Mouse (Mus musculus) MEL (cell line): Measurements from ENCODE around the gene Samd4. TPM values are rescaled to one million over a fixed set of nuclear protein-coding genes. Genes with fewer than 3 reads are reported as not detected.
A peak's percentile ranks its signal among the peaks of the same experiment; 100 is the strongest.

Experiments used
- DNase-seq: peaks from one replicate; pipeline ENCODE4 v3.0.0; 2011; ENCODE audit warnings: low read depth, low spot score
- H3K27ac ChIP-seq: 2 replicates; pipeline ENCODE4 v1.5.1; 2012; ENCODE audit warnings: low read depth, mild to moderate bottlenecking, control low read depth, low read length, moderate library complexity; ENCODE audit not compliant: control insufficient read depth
- H3K27me3 ChIP-seq, 2 experiments: fragments of 150-350 bp in 1 of 2; sonication (generic) in 1 of 2; 2 replicates each; pipeline ENCODE4 v1.6.1; 2012; ENCODE audit warnings: low read length in 2 of 2, mild to moderate bottlenecking in 2 of 2, improper control_type of control experiment in 1 of 2, moderate library complexity in 1 of 2; ENCODE audit not compliant: insufficient read depth in 2 of 2, control insufficient read depth in 1 of 2
- H3K36me3 ChIP-seq, 2 experiments: 2 replicates each; pipeline ENCODE4 v1.6.1; 2012 to 2014; ENCODE audit warnings: low read length in 2 of 2, improper control_type of control experiment in 1 of 2, inconsistent platforms in 1 of 2, mild to moderate bottlenecking in 1 of 2; ENCODE audit not compliant: insufficient read depth in 2 of 2, control insufficient read depth in 1 of 2
- H3K4me1 ChIP-seq, 2 experiments: fragments of 150-350 bp in 1 of 2; sonication (generic) in 1 of 2; 2 replicates each; pipeline ENCODE4 v1.6.1; 2012; ENCODE audit warnings: low read length in 2 of 2, improper control_type of control experiment in 1 of 2, mild to moderate bottlenecking in 1 of 2; ENCODE audit not compliant: insufficient read depth in 2 of 2, control insufficient read depth in 1 of 2
- H3K4me3 ChIP-seq, 2 experiments: fragments of 150-350 bp in 1 of 2; sonication (generic) in 1 of 2; 2 replicates each; pipeline ENCODE4 v1.5.1; 2012; ENCODE audit warnings: low read depth in 2 of 2, low read length in 2 of 2, mild to moderate bottlenecking in 2 of 2, moderate library complexity in 2 of 2, control low read depth in 1 of 2, improper control_type of control experiment in 1 of 2; ENCODE audit not compliant: control insufficient read depth in 1 of 2, insufficient read depth in 1 of 2
- H3K79me2 ChIP-seq: 2 replicates; pipeline ENCODE4 v1.6.1; 2012; ENCODE audit warnings: mild to moderate bottlenecking, low read length, moderate library complexity; ENCODE audit not compliant: control insufficient read depth, poor library complexity, insufficient read depth
- H3K9ac ChIP-seq: 2 replicates; pipeline ENCODE4 v1.6.1; 2012; ENCODE audit warnings: low read depth, mild to moderate bottlenecking, control low read depth, low read length, moderate library complexity; ENCODE audit not compliant: control insufficient read depth, poor library complexity, severe bottlenecking
- H3K9me3 ChIP-seq: fragments of 150-350 bp; sonication (generic); replicated peaks from 2 replicates; pipeline ENCODE4 v1.6.1; 2012; ENCODE audit warnings: mild to moderate bottlenecking, low read length, improper control_type of control experiment, moderate library complexity; ENCODE audit not compliant: insufficient read depth
- BHLHE40 ChIP-seq: IDR thresholded peaks from 2 replicates; pipeline ENCODE4 v1.6.1; 2012; ENCODE audit warnings: low read depth, mild to moderate bottlenecking, inconsistent platforms, low read length, improper control_type of control experiment, borderline replicate concordance
- CHD1 ChIP-seq: IDR thresholded peaks from 2 replicates; pipeline ENCODE4 v1.6.1; 2012; ENCODE audit warnings: low read depth, mild to moderate bottlenecking, inconsistent platforms, low read length, improper control_type of control experiment
- CHD2 ChIP-seq: IDR thresholded peaks from 2 replicates; pipeline ENCODE4 v1.6.1; 2011; ENCODE audit warnings: low read length, improper control_type of control experiment
- E2F4 ChIP-seq: IDR thresholded peaks from 2 replicates; pipeline ENCODE4 v1.6.1; 2011; ENCODE audit warnings: low read depth, low read length, improper control_type of control experiment, borderline replicate concordance
- EP300 ChIP-seq, 2 experiments: IDR thresholded peaks; 2 replicates each; pipeline ENCODE4 v1.6.1; 2011; ENCODE audit warnings: improper control_type of control experiment in 2 of 2, low read length in 2 of 2, low read depth in 1 of 2, mild to moderate bottlenecking in 1 of 2
- ETS1 ChIP-seq: IDR thresholded peaks from 2 replicates; pipeline ENCODE4 v1.6.1; 2012; ENCODE audit warnings: low read depth, mild to moderate bottlenecking, inconsistent platforms, low read length, improper control_type of control experiment, moderate library complexity
- GABPA ChIP-seq: IDR thresholded peaks from 2 replicates; pipeline ENCODE4 v1.6.1; 2012; ENCODE audit warnings: low read depth, mild to moderate bottlenecking, inconsistent platforms, low read length, improper control_type of control experiment, moderate library complexity
- GATA1 ChIP-seq: IDR thresholded peaks from 2 replicates; pipeline ENCODE4 v1.6.1; 2011; ENCODE audit warnings: low read depth, low read length, improper control_type of control experiment
- HCFC1 ChIP-seq: IDR thresholded peaks from 2 replicates; pipeline ENCODE4 v1.6.1; 2012; ENCODE audit warnings: low read depth, mild to moderate bottlenecking, inconsistent platforms, low read length, improper control_type of control experiment, moderate library complexity
- JUND ChIP-seq: IDR thresholded peaks from 2 replicates; pipeline ENCODE4 v1.6.1; 2011; ENCODE audit warnings: low read depth, mild to moderate bottlenecking, improper control_type of control experiment, low read length
- KAT2A ChIP-seq: conservative IDR thresholded peaks from 2 replicates; pipeline ENCODE4 v1.6.1; 2012; ENCODE audit warnings: low read depth, low read length, improper control_type of control experiment, inconsistent platforms
- MAFK ChIP-seq: IDR thresholded peaks from 2 replicates; pipeline ENCODE4 v1.6.1; 2011; ENCODE audit warnings: low read depth, mild to moderate bottlenecking, low read length, improper control_type of control experiment, borderline replicate concordance
- MAX ChIP-seq: IDR thresholded peaks from 2 replicates; pipeline ENCODE4 v1.6.1; 2011; ENCODE audit warnings: low read length, improper control_type of control experiment
- MAZ ChIP-seq: IDR thresholded peaks from 2 replicates; pipeline ENCODE4 v1.6.1; 2012; ENCODE audit warnings: low read depth, mild to moderate bottlenecking, inconsistent platforms, low read length, improper control_type of control experiment
- MXI1 ChIP-seq: IDR thresholded peaks from 2 replicates; pipeline ENCODE4 v1.6.1; 2011; ENCODE audit warnings: mild to moderate bottlenecking, low read depth, low read length, improper control_type of control experiment
- MYC ChIP-seq: IDR thresholded peaks from 2 replicates; pipeline ENCODE4 v1.6.1; 2011; ENCODE audit warnings: low read depth, mild to moderate bottlenecking, low read length, improper control_type of control experiment, moderate library complexity
- POLR2AphosphoS2 ChIP-seq: IDR thresholded peaks from 2 replicates; pipeline ENCODE4 v1.6.1; 2011; ENCODE audit warnings: low read length, improper control_type of control experiment
- POLR2AphosphoS5 ChIP-seq: IDR thresholded peaks from 2 replicates; pipeline ENCODE4 v1.6.1; 2012; ENCODE audit warnings: low read depth, borderline replicate concordance, mild to moderate bottlenecking, inconsistent platforms, low read length, moderate library complexity, mixed read lengths
- RCOR1 ChIP-seq: IDR thresholded peaks from 2 replicates; pipeline ENCODE4 v1.6.1; 2012; ENCODE audit warnings: low read depth, mild to moderate bottlenecking, inconsistent platforms, low read length, improper control_type of control experiment
- SIN3A ChIP-seq: IDR thresholded peaks from 2 replicates; pipeline ENCODE4 v1.6.1; 2012; ENCODE audit warnings: low read length, improper control_type of control experiment, inconsistent platforms
- TAL1 ChIP-seq: IDR thresholded peaks from 2 replicates; pipeline ENCODE4 v1.6.1; 2012; ENCODE audit warnings: mild to moderate bottlenecking, inconsistent platforms, low read length, moderate library complexity, mixed read lengths
- TCF12 ChIP-seq: IDR thresholded peaks from 2 replicates; pipeline ENCODE4 v1.6.1; 2014; ENCODE audit warnings: low read depth, mild to moderate bottlenecking, inconsistent platforms, low read length, improper control_type of control experiment, moderate library complexity
- UBTF ChIP-seq: IDR thresholded peaks from 2 replicates; pipeline ENCODE4 v1.6.1; 2012; ENCODE audit warnings: low read depth, mild to moderate bottlenecking, inconsistent platforms, low read length, improper control_type of control experiment, moderate library complexity, borderline replicate concordance; ENCODE audit not compliant: insufficient read depth
- USF1 ChIP-seq: IDR thresholded peaks from 2 replicates; pipeline ENCODE4 v1.6.1; 2014; ENCODE audit warnings: low read depth, mild to moderate bottlenecking, inconsistent platforms, low read length, improper control_type of control experiment, moderate library complexity
- ZC3H11A ChIP-seq: IDR thresholded peaks from 2 replicates; pipeline ENCODE4 v1.6.1; 2012; ENCODE audit warnings: low read depth, mild to moderate bottlenecking, inconsistent platforms, low read length, improper control_type of control experiment
- ZKSCAN1 ChIP-seq: IDR thresholded peaks from 2 replicates; pipeline ENCODE4 v1.6.1; 2012; ENCODE audit warnings: low read depth, mild to moderate bottlenecking, inconsistent platforms, low read length, improper control_type of control experiment, moderate library complexity
- ZMIZ1 ChIP-seq: IDR thresholded peaks from 2 replicates; pipeline ENCODE4 v1.6.1; 2012; ENCODE audit warnings: low read depth, mild to moderate bottlenecking, inconsistent platforms, low read length, improper control_type of control experiment, moderate library complexity
- ZNF384 ChIP-seq: IDR thresholded peaks from 2 replicates; pipeline ENCODE4 v1.6.1; 2012; ENCODE audit warnings: low read depth, mild to moderate bottlenecking, inconsistent platforms, low read length, improper control_type of control experiment
- polyA plus RNA-seq, 2 experiments: library from polyadenylated mRNA; stranded (reverse) in 1 of 2; unstranded in 1 of 2; fragments of >175 nt in 1 of 2; fragments of >200 nt in 1 of 2; gene quantifications; 2 replicates each; pipeline versions ENCODE4 v1.2.1 to v1.2.4; 2012; ENCODE audit warnings: low replicate concordance in 2 of 2, low read depth in 1 of 2; ENCODE audit not compliant: insufficient read length in 2 of 2, insufficient read depth in 1 of 2, missing spikeins in 1 of 2
- total RNA-seq: library from RNA; depleted of rRNA; stranded (reverse); fragments of 300-350 nt; gene quantifications from 2 replicates; pipeline ENCODE4 v1.2.3, GENCODE M21; 2012

Samd4 gene
- total and polyA plus RNA-seq, 3 experiments, result 0.04 to 0.08 TPM; not detected in 1

- Histone ChIP-seq H3K27ac (no peak overlapping the region), H3K9me3 (no peaks in the 10 kb centered on the region), H3K4me1 (peaks cover 0 to 3% of the 10 kb centered on the region in 2 experiments; a peak in 2 of 4 replicates), H3K79me2 (no peaks in the 10 kb centered on the region), H3K9ac (no peak overlapping the region), H3K27me3 (peaks cover 0 to 1% of the 10 kb centered on the region in 2 experiments; a peak in 2 of 4 replicates), H3K4me3 (no peak overlapping the region), H3K36me3 (no peaks in the 10 kb centered on the region)
- DNase-seq, result peak; percentile 43
- TF ChIP-seq ETS1, result no peak
- peak in 1 of 2 experiments; percentile 33; a peak in 1 of 4 replicates for TF ChIP-seq EP300 (IDR thresholded peaks at IDR 0.05; ENCODE audit: low read depth in 1 of 2, low read length in 2 of 2)
- no peak for TF ChIP-seq MAFK
- TF ChIP-seq CHD2, result no peak
- no peak for TF ChIP-seq UBTF
- no peak for TF ChIP-seq JUND
- no peak; the same call in 1 of the 2 replicates for TF ChIP-seq TCF12
- peak; percentile 51 for TF ChIP-seq GATA1
- TF ChIP-seq KAT2A, result no peak
- no peak for TF ChIP-seq CHD1
- no peak for TF ChIP-seq ZKSCAN1
- no peak for TF ChIP-seq POLR2AphosphoS5
- no peak for TF ChIP-seq ZMIZ1
- no peak for TF ChIP-seq SIN3A
- no peak for TF ChIP-seq POLR2AphosphoS2
- TF ChIP-seq MAX, result no peak
- no peak for TF ChIP-seq MXI1
- TF ChIP-seq E2F4, result no peak
- no peak for TF ChIP-seq ZNF384
- TF ChIP-seq TAL1, result peak; percentile 21; the same call in 1 of the 2 replicates
Measured at GRCm38 (mm10) chr14:47017658-47018057, 135.0 kb downstream of the Samd4 start.

GRCm38 (mm10) chr14:47020886-47021285 lies 138.2 kb downstream of the Samd4 start:
- DNase-seq, result no peak
- Histone ChIP-seq H3K4me3 (no peak overlapping the region), H3K27ac (no peak overlapping the region), H3K27me3 (peaks cover 0 to 1% of the 10 kb centered on the region in 2 experiments; a peak in 1 of 4 replicates), H3K36me3 (no peaks in the 10 kb centered on the region), H3K9me3 (no peaks in the 10 kb centered on the region), H3K9ac (no peak overlapping the region), H3K4me1 (peaks cover 0 to 3% of the 10 kb centered on the region in 2 experiments; a peak in 2 of 4 replicates), H3K79me2 (no peaks in the 10 kb centered on the region)
- TF ChIP-seq MAX, result no peak
- TF ChIP-seq ZC3H11A, result no peak
- TF ChIP-seq POLR2AphosphoS5, result no peak
- TF ChIP-seq MAZ, result no peak
- no peak for TF ChIP-seq ZMIZ1
- TF ChIP-seq HCFC1, result no peak
- no peak for TF ChIP-seq GABPA
- no peak for TF ChIP-seq ZKSCAN1
- TF ChIP-seq ZNF384, result no peak
- TF ChIP-seq RCOR1, result no peak
- no peak for TF ChIP-seq USF1
- TF ChIP-seq BHLHE40, result no peak
- no peak for TF ChIP-seq UBTF
- no peak for TF ChIP-seq ETS1
- TF ChIP-seq MYC, result no peak
- no peak for TF ChIP-seq GATA1
- no peak for TF ChIP-seq SIN3A
